Mouse (Mus musculus): ENCODE data around the gene Syngap1.

DNA sequence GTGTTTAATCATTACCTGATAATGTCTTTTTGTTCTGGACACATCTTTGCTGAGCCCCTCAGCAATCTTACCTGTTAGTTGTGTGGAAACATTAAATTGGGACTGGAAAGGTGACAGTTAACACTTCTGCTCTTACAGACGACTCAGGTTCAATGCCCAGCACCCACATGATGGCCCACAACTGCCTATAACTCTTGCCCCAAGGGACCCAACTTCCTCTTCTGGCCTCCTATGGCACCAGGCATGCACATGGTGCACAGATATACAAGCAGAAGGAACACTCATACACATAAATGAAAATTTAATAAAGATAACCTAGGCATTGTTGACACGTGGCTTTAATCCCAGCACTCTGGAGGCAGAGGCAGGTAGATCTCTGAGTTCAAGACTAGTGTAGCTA, 38.4 kb downstream of the Syngap1 start:
- TF ChIP-seq CTCF (IDR thresholded peaks at IDR 0.05; ENCODE audit: low read depth) (no peak), EP300 (IDR thresholded peaks at IDR 0.05; ENCODE audit: low read depth) (no peak)

Data from liver, embryonic 14.5 days (tissue).